Mouse (Mus musculus) midbrain, embryonic 12.5 days (tissue): ENCODE measurements around the gene Ddx3x. TPM values are rescaled to one million over a fixed set of nuclear protein-coding genes. Genes with fewer than 3 reads are reported as not detected.
A peak's percentile ranks its signal among the peaks of the same experiment; 100 is the strongest.
"Not testable (repeated sequence)": the region's sequence is repeated elsewhere in the genome, so short reads cannot be mapped to it uniquely, and the experiment has no call there.

Experiments used
- ATAC-seq: fragments of 200-750 bp; cut with Nextera tagmentation; 2 replicates; pipeline ENCODE4 v1.8.0; 2017; ENCODE audit warnings: low read depth, moderate TSS enrichment, moderate library complexity; ENCODE audit not compliant: low FRiP score
- H3K27ac ChIP-seq: fragments of 300-500 bp; sonication (generic); replicated peaks from 2 replicates; pipeline ENCODE4 v1.5.1; 2016; ENCODE audit warnings: mild to moderate bottlenecking
- H3K27me3 ChIP-seq: fragments of 300-500 bp; sonication (generic); 2 replicates; pipeline ENCODE4 v1.6.1; 2016; ENCODE audit warnings: mild to moderate bottlenecking
- H3K36me3 ChIP-seq: fragments of 300-500 bp; sonication (generic); 2 replicates; pipeline ENCODE4 v1.6.1; 2016
- H3K4me1 ChIP-seq: fragments of 300-500 bp; sonication (generic); 2 replicates; pipeline ENCODE4 v1.6.1; 2016
- H3K4me2 ChIP-seq: fragments of 300-500 bp; sonication (generic); replicated peaks from 2 replicates; pipeline ENCODE4 v1.6.1; 2016; ENCODE audit warnings: mild to moderate bottlenecking, moderate library complexity
- H3K4me3 ChIP-seq: fragments of 300-500 bp; sonication (generic); 2 replicates; pipeline ENCODE4 v1.5.1; 2016; ENCODE audit warnings: mild to moderate bottlenecking
- H3K9ac ChIP-seq: fragments of 300-500 bp; sonication (generic); replicated peaks from 2 replicates; pipeline ENCODE4 v1.6.1; 2016; ENCODE audit warnings: mild to moderate bottlenecking, moderate library complexity
- H3K9me3 ChIP-seq: fragments of 300-500 bp; sonication (generic); 2 replicates; pipeline ENCODE4 v1.6.1; 2016; ENCODE audit warnings: mild to moderate bottlenecking
- WGBS: fragments of 180-500 bp; shearing (Covaris S2); methylation state at CpG from one replicate; pipeline ENCODE4 v1.1.7; 2016; 5-methylcytosine and 5-hydroxymethylcytosine counted together
- polyA plus RNA-seq: library from polyadenylated mRNA; unstranded; fragments of >200 nt; fragmentation: Nextera tagmentation; extraction: Ambion mirVana; gene quantifications from 2 replicates; pipeline ENCODE4 v1.2.1, GENCODE M21; 2016

Gene Ddx3x
- 175 and 179 TPM in 2 replicates for polyA plus RNA-seq

- peak within 1 kb of the TSS; percentile 96 for H3K9ac ChIP-seq
- peaks cover 11% of the 10 kb centered on the region; the same call in 1 of the 2 replicates for H3K36me3 ChIP-seq
- H3K4me1 ChIP-seq: peaks cover 17% of the 10 kb centered on the region
- peak; percentile 92 for ATAC-seq
- no peaks in the 10 kb centered on the region for H3K9me3 ChIP-seq
- H3K4me2 ChIP-seq: peak within 1 kb of the TSS; percentile 72
- peak within 1 kb of the TSS; percentile 84 for H3K4me3 ChIP-seq
- under 1% methylated on average over 56 of the region's 57 CpGs for WGBS
- peak within 1 kb of the TSS; percentile 98 for H3K27ac ChIP-seq
- H3K27me3 ChIP-seq: peaks cover 5% of the 10 kb centered on the region; the same call in 1 of the 2 replicates
Observed at GRCm38 (mm10) chrX:13280409-13281328, at the start of gene Ddx3x. Gene Ddx3x, plus strand, starts transcription at chrX:13280970.

- Histone ChIP-seq H3K4me3 (no peak overlapping the region), H3K27me3 (peaks cover 18% of the 10 kb centered on the region; the same call in 1 of the 2 replicates), H3K9me3 (no peaks in the 10 kb centered on the region), H3K36me3 (no peaks in the 10 kb centered on the region), H3K4me2 (peak overlapping the region; percentile 29; the same call in 1 of the 2 replicates), H3K4me1 (peaks cover 4% of the 10 kb centered on the region; the same call in 1 of the 2 replicates), H3K27ac (peak overlapping the region; percentile 83), H3K9ac (no peak overlapping the region; the same call in 1 of the 2 replicates)
- ATAC-seq: peak; percentile 39
- WGBS: 29% methylated on average over 9 of the region's 9 CpGs
Observed at GRCm38 (mm10) chrX:13231243-13231642, 49.5 kb upstream of the Ddx3x start.

- not testable (repeated sequence) for H3K4me3 ChIP-seq, H3K9ac ChIP-seq, H3K4me1 ChIP-seq, ATAC-seq, H3K27ac ChIP-seq, H3K4me2 ChIP-seq, H3K36me3 ChIP-seq, H3K9me3 ChIP-seq
- WGBS: 89% methylated on average over 1 of the region's 1 CpGs
- H3K27me3 ChIP-seq: peaks cover 12% of the 10 kb centered on the region; the same call in 1 of the 2 replicates
Observed at GRCm38 (mm10) chrX:13232834-13233233, 47.9 kb upstream of the Ddx3x start.

GRCm38 (mm10) chrX:13233631-13234030 lies 47.1 kb upstream of the Ddx3x start:
- Histone ChIP-seq H3K27ac (no peak overlapping the region), H3K36me3 (no peaks in the 10 kb centered on the region), H3K9ac (no peak overlapping the region), H3K4me2 (no peak overlapping the region), H3K4me3 (no peak overlapping the region), H3K27me3 (peaks cover 18% of the 10 kb centered on the region; the same call in 1 of the 2 replicates), H3K4me1 (peaks cover 6% of the 10 kb centered on the region; the same call in 1 of the 2 replicates), H3K9me3 (no peaks in the 10 kb centered on the region)
- no peak for ATAC-seq
- WGBS: 54% methylated on average over 2 of the region's 2 CpGs

- H3K27me3 ChIP-seq: peaks cover 23% of the 10 kb centered on the region
- no peak overlapping the region for H3K4me3 ChIP-seq
- peaks cover 6% of the 10 kb centered on the region; the same call in 1 of the 2 replicates for H3K4me1 ChIP-seq
- no peak overlapping the region for H3K27ac ChIP-seq
- no peak overlapping the region for H3K4me2 ChIP-seq
- H3K9ac ChIP-seq: no peak overlapping the region
- 82% methylated on average over 4 of the region's 4 CpGs for WGBS
- ATAC-seq: no peak
- H3K36me3 ChIP-seq: no peaks in the 10 kb centered on the region
- no peaks in the 10 kb centered on the region for H3K9me3 ChIP-seq
Observed at GRCm38 (mm10) chrX:13234709-13235108, 46.1 kb upstream of the Ddx3x start.

GRCm38 (mm10) chrX:13236100-13236568 lies 44.6 kb upstream of the Ddx3x start:
- H3K27ac ChIP-seq: peak overlapping the region; percentile 63

GRCm38 (mm10) chrX:13239455-13239854 lies 41.3 kb upstream of the Ddx3x start:
- Histone ChIP-seq H3K27me3 (peaks cover 27% of the 10 kb centered on the region), H3K4me2 (no peak overlapping the region), H3K27ac (no peak overlapping the region), H3K36me3 (no peaks in the 10 kb centered on the region), H3K4me3 (no peak overlapping the region), H3K4me1 (peaks cover 19% of the 10 kb centered on the region), H3K9ac (no peak overlapping the region), H3K9me3 (no peaks in the 10 kb centered on the region)
- WGBS: 91% methylated on average over 6 of the region's 6 CpGs
- ATAC-seq: no peak

More at GRCm38 (mm10) chrX:13236100-13236568, 44.6 kb upstream of the Ddx3x start:
- no peak overlapping the region for H3K9ac ChIP-seq
- peaks cover 24% of the 10 kb centered on the region for H3K27me3 ChIP-seq
- H3K36me3 ChIP-seq: no peaks in the 10 kb centered on the region
- 57% methylated on average over 2 of the region's 2 CpGs for WGBS
- peak; percentile 39 for ATAC-seq
- no peaks in the 10 kb centered on the region for H3K9me3 ChIP-seq
- H3K4me3 ChIP-seq: no peak overlapping the region
- no peak overlapping the region for H3K4me2 ChIP-seq
- H3K4me1 ChIP-seq: peaks cover 14% of the 10 kb centered on the region

GRCm38 (mm10) chrX:13240646-13241425 lies 39.9 kb upstream of the Ddx3x start:
- 20% methylated on average over 11 of the region's 11 CpGs for WGBS

GRCm38 (mm10) chrX:13241426-13242319 lies 39.1 kb upstream of the Ddx3x start:
- Histone ChIP-seq H3K4me3 (peak overlapping the region; percentile 36), H3K36me3 (no peaks in the 10 kb centered on the region), H3K4me2 (peak overlapping the region; percentile 57), H3K27ac (peak overlapping the region; percentile 96), H3K9ac (peak overlapping the region; percentile 59), H3K4me1 (peaks cover 13% of the 10 kb centered on the region), H3K9me3 (no peaks in the 10 kb centered on the region), H3K27me3 (peaks cover 31% of the 10 kb centered on the region)
- peak; percentile 50 for ATAC-seq
- 18% methylated on average over 21 of the region's 21 CpGs for WGBS

More at GRCm38 (mm10) chrX:13240646-13241425, 39.9 kb upstream of the Ddx3x start:
- no peak; the same call in 1 of the 2 replicates for ATAC-seq
- Histone ChIP-seq H3K4me3 (peak overlapping the region; percentile 36), H3K4me2 (peak overlapping the region; percentile 57), H3K27ac (peak overlapping the region; percentile 96), H3K36me3 (no peaks in the 10 kb centered on the region), H3K4me1 (peaks cover 19% of the 10 kb centered on the region), H3K9ac (no peak overlapping the region), H3K27me3 (peaks cover 31% of the 10 kb centered on the region), H3K9me3 (no peaks in the 10 kb centered on the region)

- peak; percentile 95 for ATAC-seq
- Histone ChIP-seq H3K36me3 (no peaks in the 10 kb centered on the region), H3K9me3 (no peaks in the 10 kb centered on the region), H3K9ac (peak overlapping the region; percentile 59), H3K4me1 (peaks cover 13% of the 10 kb centered on the region), H3K4me2 (peak overlapping the region; percentile 57), H3K27me3 (peaks cover 31% of the 10 kb centered on the region), H3K27ac (peak overlapping the region; percentile 96), H3K4me3 (peak overlapping the region; percentile 36)
- WGBS: 18% methylated on average over 24 of the region's 24 CpGs
Observed at GRCm38 (mm10) chrX:13242320-13243096, 38.3 kb upstream of the Ddx3x start.
